Mouse (Mus musculus): Measurements from ENCODE around the gene Itgam. TPM values are rescaled to one million over a fixed set of nuclear protein-coding genes. Genes with fewer than 3 reads are reported as not detected.

The Itgam gene
- polyA plus RNA-seq, 1 experiment from 2014 or later: 0.63 TPM

DNA sequence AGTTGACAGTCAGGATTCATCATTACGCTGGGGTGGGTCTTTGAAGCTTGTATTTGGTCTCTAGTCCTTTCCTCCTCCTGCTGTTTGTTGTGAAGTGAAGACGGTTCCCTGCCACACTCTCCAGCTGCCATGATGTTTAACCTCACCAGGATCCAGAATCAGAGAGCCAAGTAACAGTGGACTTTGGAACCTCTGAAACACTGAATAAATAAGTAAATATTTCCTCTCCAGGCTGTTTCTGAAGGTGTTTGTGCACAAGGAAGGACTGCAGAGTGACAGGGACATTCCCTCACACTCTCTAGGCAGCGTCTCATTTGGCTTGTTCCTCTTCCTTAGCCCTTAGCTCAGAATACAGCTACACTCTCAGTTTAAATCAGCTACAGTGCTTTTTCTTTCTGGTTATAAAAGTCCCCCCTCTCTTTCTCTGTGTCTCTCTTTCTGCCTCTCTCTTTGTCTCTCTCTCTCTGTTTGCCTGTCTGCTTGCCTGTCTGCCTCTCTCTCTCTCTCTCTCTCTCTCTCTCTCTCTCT, 5.5 kb upstream of the Itgam start:
- no peaks in the 10 kb centered on the region for H3K27me3 ChIP-seq (ENCODE audit: control insufficient read depth, insufficient read depth, low read length)
- ATAC-seq (ENCODE audit: insufficient number of reproducible peaks, insufficient read depth, low FRiP score, low read depth): no peak

DNA sequence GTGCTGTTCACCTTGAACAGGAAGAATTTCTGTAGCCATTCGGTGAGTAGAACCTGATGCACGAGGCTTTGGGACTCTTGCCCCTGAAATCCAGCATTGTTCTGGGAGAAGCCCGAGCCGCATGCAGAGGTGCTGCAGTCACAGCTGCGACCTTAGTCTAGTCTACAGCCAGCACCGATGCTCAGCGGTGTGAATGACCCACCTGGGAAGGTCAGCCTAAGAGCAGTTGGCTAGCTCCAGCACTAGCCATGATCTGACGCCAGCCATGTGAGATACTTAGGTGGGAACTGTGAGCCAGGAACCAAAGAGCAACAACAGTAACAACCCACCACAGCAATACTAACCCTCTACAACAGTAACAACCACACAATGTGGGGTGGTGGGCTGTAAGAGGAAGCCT, 4.6 kb upstream of the Itgam start:
- WGBS: 70% methylated on average over 8 of the region's 8 CpGs
- no peaks in the 10 kb centered on the region for H3K9me3 ChIP-seq (ENCODE audit: control insufficient read depth, low read length)
- no peak overlapping the region for H3K4me3 ChIP-seq (ENCODE audit: control insufficient read depth in 1 of 2, insufficient read depth in 1 of 2, low read depth in 1 of 2, low read length in 2 of 2)
- H3K9ac ChIP-seq (ENCODE audit: low read length): no peak overlapping the region
- H3K4me2 ChIP-seq (ENCODE audit: low read length): no peak overlapping the region
- no peaks in the 10 kb centered on the region for H3K4me1 ChIP-seq (ENCODE audit: control insufficient read depth in 2 of 2, insufficient read depth in 2 of 2, low read length in 2 of 2)
- no peak overlapping the region for H3K27ac ChIP-seq (replicated peaks in 1 of 2; ENCODE audit: control insufficient read depth in 1 of 2, insufficient read depth in 1 of 2, low read depth in 2 of 2, low read length in 2 of 2)
- ATAC-seq (ENCODE audit: insufficient number of reproducible peaks, insufficient read depth, low FRiP score, low read depth): no peak
- H3K27me3 ChIP-seq (ENCODE audit: control insufficient read depth, insufficient read depth, low read length): no peaks in the 10 kb centered on the region
- H3K36me3 ChIP-seq (ENCODE audit: control insufficient read depth, insufficient read depth, low read length): no peaks in the 10 kb centered on the region

More for the DNA sequence above, 5.5 kb upstream of the Itgam start:
- Histone ChIP-seq H3K27ac (replicated peaks in 1 of 2; ENCODE audit: control insufficient read depth in 1 of 2, insufficient read depth in 1 of 2, low read depth in 2 of 2, low read length in 2 of 2) (no peak overlapping the region), H3K9ac (ENCODE audit: low read length) (no peak overlapping the region), H3K4me1 (ENCODE audit: control insufficient read depth in 2 of 2, insufficient read depth in 2 of 2, low read length in 2 of 2) (no peaks in the 10 kb centered on the region), H3K36me3 (ENCODE audit: control insufficient read depth, insufficient read depth, low read length) (no peaks in the 10 kb centered on the region), H3K9me3 (ENCODE audit: control insufficient read depth, low read length) (no peaks in the 10 kb centered on the region), H3K4me3 (ENCODE audit: control insufficient read depth in 1 of 2, insufficient read depth in 1 of 2, low read depth in 1 of 2, low read length in 2 of 2) (no peak overlapping the region), H3K4me2 (ENCODE audit: low read length) (no peak overlapping the region)
- WGBS: 48% methylated on average over 3 of the region's 3 CpGs

DNA sequence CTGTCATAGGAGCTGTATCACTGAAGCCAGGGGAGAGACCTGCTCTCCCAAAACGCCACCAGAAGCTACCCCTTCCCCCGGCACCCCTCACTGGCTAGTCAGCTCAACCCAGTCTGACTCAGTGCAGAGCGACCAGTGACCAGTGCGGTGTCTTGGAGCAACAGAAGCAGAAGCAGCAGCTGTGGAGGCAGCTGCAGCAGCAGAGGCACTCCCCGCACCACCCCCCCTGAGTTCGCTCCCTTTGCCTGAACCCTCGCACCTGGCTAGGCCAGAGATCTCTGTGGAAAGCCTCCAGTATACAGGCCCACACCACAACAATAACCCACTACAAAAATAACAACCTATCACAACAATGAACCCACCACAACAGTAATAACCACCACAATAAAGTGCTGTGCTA, 3.9 kb upstream of the Itgam start:
- 72% methylated on average over 7 of the region's 7 CpGs for WGBS
- no peak overlapping the region for H3K4me2 ChIP-seq (ENCODE audit: low read length)
- H3K4me3 ChIP-seq (ENCODE audit: control insufficient read depth in 1 of 2, insufficient read depth in 1 of 2, low read depth in 1 of 2, low read length in 2 of 2): no peak overlapping the region
- H3K9ac ChIP-seq (ENCODE audit: low read length): no peak overlapping the region
- H3K27me3 ChIP-seq (ENCODE audit: control insufficient read depth, insufficient read depth, low read length): no peaks in the 10 kb centered on the region
- no peak for ATAC-seq (ENCODE audit: insufficient number of reproducible peaks, insufficient read depth, low FRiP score, low read depth)
- H3K9me3 ChIP-seq (ENCODE audit: control insufficient read depth, low read length): no peaks in the 10 kb centered on the region
- no peaks in the 10 kb centered on the region for H3K36me3 ChIP-seq (ENCODE audit: control insufficient read depth, insufficient read depth, low read length)
- no peaks in the 10 kb centered on the region for H3K4me1 ChIP-seq (ENCODE audit: control insufficient read depth in 2 of 2, insufficient read depth in 2 of 2, low read length in 2 of 2)
- no peak overlapping the region for H3K27ac ChIP-seq (replicated peaks in 1 of 2; ENCODE audit: control insufficient read depth in 1 of 2, insufficient read depth in 1 of 2, low read depth in 2 of 2, low read length in 2 of 2)

DNA sequence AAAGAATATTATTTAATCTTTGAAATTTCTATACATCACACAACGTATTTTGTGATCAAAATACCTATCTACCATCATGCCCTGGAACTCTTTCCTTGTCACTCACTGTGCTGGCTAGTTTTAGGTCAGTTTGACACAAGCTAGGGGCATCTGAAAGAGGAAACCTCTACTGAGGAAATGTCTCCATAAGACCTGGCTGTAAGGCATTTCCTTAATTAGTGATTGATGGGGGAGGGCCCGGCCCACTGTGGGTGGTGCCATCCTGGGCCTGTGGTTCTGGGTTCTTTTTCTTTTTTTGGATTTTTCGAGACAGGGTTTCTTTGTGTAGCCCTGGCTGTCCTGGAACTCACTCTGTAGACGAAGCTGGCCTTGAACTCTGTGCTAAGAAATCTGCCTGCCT, 3.3 kb upstream of the Itgam start:
- 68% methylated on average over 4 of the region's 4 CpGs for WGBS
- no peaks in the 10 kb centered on the region for H3K27me3 ChIP-seq (ENCODE audit: control insufficient read depth, insufficient read depth, low read length)
- no peaks in the 10 kb centered on the region for H3K4me1 ChIP-seq (ENCODE audit: control insufficient read depth in 2 of 2, insufficient read depth in 2 of 2, low read length in 2 of 2)
- H3K4me3 ChIP-seq (ENCODE audit: control insufficient read depth in 1 of 2, insufficient read depth in 1 of 2, low read depth in 1 of 2, low read length in 2 of 2): no peak overlapping the region
- no peak overlapping the region for H3K9ac ChIP-seq (ENCODE audit: low read length)
- no peaks in the 10 kb centered on the region for H3K36me3 ChIP-seq (ENCODE audit: control insufficient read depth, insufficient read depth, low read length)
- H3K4me2 ChIP-seq (ENCODE audit: low read length): no peak overlapping the region
- H3K27ac ChIP-seq (replicated peaks in 1 of 2; ENCODE audit: control insufficient read depth in 1 of 2, insufficient read depth in 1 of 2, low read depth in 2 of 2, low read length in 2 of 2): no peak overlapping the region
- no peak for ATAC-seq (ENCODE audit: insufficient number of reproducible peaks, insufficient read depth, low FRiP score, low read depth)
- no peaks in the 10 kb centered on the region for H3K9me3 ChIP-seq (ENCODE audit: control insufficient read depth, low read length)

DNA sequence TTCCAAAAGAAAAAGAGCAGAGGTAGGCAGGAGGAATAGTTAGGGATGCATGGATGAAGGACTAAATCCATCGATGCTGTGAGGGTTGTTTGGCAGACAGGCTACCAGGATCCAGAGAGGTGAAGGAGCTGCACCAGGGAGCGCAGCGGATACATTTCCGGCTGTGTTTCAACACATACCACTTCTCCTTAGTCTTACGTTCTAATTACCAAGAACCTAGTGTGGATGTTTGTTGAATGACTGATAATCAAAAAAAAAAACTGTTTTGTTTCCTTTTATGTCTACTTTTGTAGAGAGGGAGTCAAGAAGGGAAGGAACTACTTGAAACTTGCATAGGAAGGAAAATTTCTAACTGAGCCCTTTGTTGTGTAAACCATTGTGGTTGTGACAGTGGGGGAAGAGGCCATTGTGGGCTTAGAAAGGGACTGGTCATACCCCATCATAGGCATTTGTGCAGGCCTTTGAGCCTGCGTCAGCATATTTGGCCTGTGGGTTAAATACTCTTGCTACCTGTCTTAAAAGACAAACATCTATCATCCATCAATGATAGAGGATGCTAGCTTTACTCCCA, 856 bp downstream of the Itgam start:
- H3K4me2 ChIP-seq (ENCODE audit: low read length): no peak overlapping the region
- no peaks in the 10 kb centered on the region for H3K36me3 ChIP-seq (ENCODE audit: control insufficient read depth, insufficient read depth, low read length)
- 84% methylated on average over 6 of the region's 6 CpGs for WGBS
- no peaks in the 10 kb centered on the region for H3K27me3 ChIP-seq (ENCODE audit: control insufficient read depth, insufficient read depth, low read length)
- no peak for ATAC-seq (ENCODE audit: insufficient number of reproducible peaks, insufficient read depth, low FRiP score, low read depth)
- no peak overlapping the region for H3K9ac ChIP-seq (ENCODE audit: low read length)
- H3K27ac ChIP-seq (replicated peaks in 1 of 2; ENCODE audit: control insufficient read depth in 1 of 2, insufficient read depth in 1 of 2, low read depth in 2 of 2, low read length in 2 of 2): no peak overlapping the region
- H3K4me1 ChIP-seq (ENCODE audit: control insufficient read depth in 2 of 2, insufficient read depth in 2 of 2, low read length in 2 of 2): no peaks in the 10 kb centered on the region
- H3K4me3 ChIP-seq (ENCODE audit: control insufficient read depth in 1 of 2, insufficient read depth in 1 of 2, low read depth in 1 of 2, low read length in 2 of 2): no peak overlapping the region
- no peaks in the 10 kb centered on the region for H3K9me3 ChIP-seq (ENCODE audit: control insufficient read depth, low read length)

DNA sequence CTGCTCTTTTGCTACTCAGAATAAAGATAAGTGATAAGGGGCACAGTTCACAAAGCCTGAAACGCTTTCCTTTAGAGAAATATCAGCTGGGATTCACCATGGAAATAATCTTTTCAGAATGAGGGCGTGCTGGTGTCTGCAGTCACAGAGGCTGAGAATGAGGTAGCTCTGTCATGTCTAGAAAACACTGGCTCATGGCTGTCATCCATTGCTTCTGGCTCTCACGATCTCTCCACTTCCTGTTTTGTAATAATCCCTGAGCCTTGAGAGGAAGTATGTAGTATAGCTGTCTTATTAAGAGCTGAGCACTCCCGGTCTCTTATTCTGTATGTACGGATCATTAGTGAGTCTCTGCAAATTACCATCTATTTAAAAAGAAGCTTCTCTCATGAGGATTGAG, 3.1 kb downstream of the Itgam start:
- Histone ChIP-seq H3K4me1 (ENCODE audit: control insufficient read depth in 2 of 2, insufficient read depth in 2 of 2, low read length in 2 of 2) (no peaks in the 10 kb centered on the region), H3K27ac (replicated peaks in 1 of 2; ENCODE audit: control insufficient read depth in 1 of 2, insufficient read depth in 1 of 2, low read depth in 2 of 2, low read length in 2 of 2) (no peak overlapping the region), H3K27me3 (ENCODE audit: control insufficient read depth, insufficient read depth, low read length) (no peaks in the 10 kb centered on the region), H3K9ac (ENCODE audit: low read length) (no peak overlapping the region), H3K9me3 (ENCODE audit: control insufficient read depth, low read length) (no peaks in the 10 kb centered on the region), H3K4me2 (ENCODE audit: low read length) (no peak overlapping the region), H3K36me3 (ENCODE audit: control insufficient read depth, insufficient read depth, low read length) (no peaks in the 10 kb centered on the region), H3K4me3 (ENCODE audit: control insufficient read depth in 1 of 2, insufficient read depth in 1 of 2, low read depth in 1 of 2, low read length in 2 of 2) (no peak overlapping the region)
- no peak for ATAC-seq (ENCODE audit: insufficient number of reproducible peaks, insufficient read depth, low FRiP score, low read depth)
- WGBS: 65% methylated on average over 5 of the region's 5 CpGs

DNA sequence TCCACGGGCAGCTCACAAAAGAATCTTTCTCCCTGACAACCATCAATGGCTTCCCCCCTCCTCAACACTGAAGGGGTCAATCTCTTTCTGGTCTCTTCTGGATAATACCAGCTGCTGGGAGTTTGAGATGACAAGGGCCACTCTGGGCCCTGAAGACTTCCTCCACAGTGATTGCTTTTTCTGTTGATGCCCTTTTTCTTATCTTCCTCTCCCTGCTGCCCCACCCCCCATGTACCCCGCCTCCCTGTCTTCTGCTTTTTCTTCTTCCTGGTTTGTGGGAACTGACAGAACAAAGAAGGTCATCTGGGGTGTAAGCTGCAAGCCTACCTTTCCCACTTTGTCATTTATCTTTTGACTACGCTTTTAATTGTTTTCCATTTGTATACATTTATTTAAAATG, 5.4 kb downstream of the Itgam start:
- ATAC-seq (ENCODE audit: insufficient number of reproducible peaks, insufficient read depth, low FRiP score, low read depth): no peak
- no peak overlapping the region for H3K27ac ChIP-seq (replicated peaks in 1 of 2; ENCODE audit: control insufficient read depth in 1 of 2, insufficient read depth in 1 of 2, low read depth in 2 of 2, low read length in 2 of 2)
- H3K36me3 ChIP-seq (ENCODE audit: control insufficient read depth, insufficient read depth, low read length): no peaks in the 10 kb centered on the region
- H3K9ac ChIP-seq (ENCODE audit: low read length): no peak overlapping the region
- H3K27me3 ChIP-seq (ENCODE audit: control insufficient read depth, insufficient read depth, low read length): no peaks in the 10 kb centered on the region
- H3K4me3 ChIP-seq (ENCODE audit: control insufficient read depth in 1 of 2, insufficient read depth in 1 of 2, low read depth in 1 of 2, low read length in 2 of 2): no peak overlapping the region
- H3K4me1 ChIP-seq (ENCODE audit: control insufficient read depth in 2 of 2, insufficient read depth in 2 of 2, low read length in 2 of 2): no peaks in the 10 kb centered on the region
- H3K9me3 ChIP-seq (ENCODE audit: control insufficient read depth, low read length): no peaks in the 10 kb centered on the region
- H3K4me2 ChIP-seq (ENCODE audit: low read length): no peak overlapping the region
- WGBS: 55% methylated on average over 3 of the region's 3 CpGs

DNA sequence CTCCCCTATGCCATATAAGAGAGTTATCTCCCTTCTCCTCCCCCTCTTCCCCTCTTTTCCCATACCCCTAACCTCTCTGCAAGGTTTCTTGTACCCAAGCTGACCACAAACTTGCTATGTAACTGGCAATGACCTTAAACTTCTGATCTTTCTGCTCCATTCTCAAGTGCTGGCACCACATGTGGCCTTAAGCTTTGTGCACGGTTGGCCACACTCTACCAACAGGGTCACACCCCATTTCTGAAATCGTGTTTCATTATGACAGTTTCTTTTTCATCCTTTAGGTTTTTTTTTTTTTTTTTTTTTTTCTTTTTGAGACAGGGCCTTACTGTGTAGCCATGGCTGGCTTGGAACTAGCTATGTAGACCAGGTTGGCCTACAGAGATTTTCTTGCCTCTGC, 7.4 kb downstream of the Itgam start:
- Histone ChIP-seq H3K4me3 (ENCODE audit: control insufficient read depth in 1 of 2, insufficient read depth in 1 of 2, low read depth in 1 of 2, low read length in 2 of 2) (no peak overlapping the region), H3K9me3 (ENCODE audit: control insufficient read depth, low read length) (no peaks in the 10 kb centered on the region), H3K36me3 (ENCODE audit: control insufficient read depth, insufficient read depth, low read length) (no peaks in the 10 kb centered on the region), H3K4me2 (ENCODE audit: low read length) (no peak overlapping the region), H3K27me3 (ENCODE audit: control insufficient read depth, insufficient read depth, low read length) (no peaks in the 10 kb centered on the region), H3K27ac (replicated peaks in 1 of 2; ENCODE audit: control insufficient read depth in 1 of 2, insufficient read depth in 1 of 2, low read depth in 2 of 2, low read length in 2 of 2) (no peak overlapping the region), H3K4me1 (ENCODE audit: control insufficient read depth in 2 of 2, insufficient read depth in 2 of 2, low read length in 2 of 2) (no peaks in the 10 kb centered on the region), H3K9ac (ENCODE audit: low read length) (no peak overlapping the region)
- WGBS: 81% methylated on average over 2 of the region's 2 CpGs
- ATAC-seq (ENCODE audit: insufficient number of reproducible peaks, insufficient read depth, low FRiP score, low read depth): no peak
